Mouse (Mus musculus) kidney, postnatal 0 days (tissue): ENCODE measurements around the gene Serp2. TPM values are rescaled to one million over a fixed set of nuclear protein-coding genes. Genes with fewer than 3 reads are reported as not detected.

Experiments
- ATAC-seq: fragments of 200-750 bp; cut with Nextera tagmentation; replicated peaks from 2 replicates; pipeline ENCODE4 v1.8.0; 2017; ENCODE audit warnings: low read depth, moderate number of reproducible peaks, moderate TSS enrichment, moderate library complexity; ENCODE audit not compliant: low FRiP score
- DNase-seq: peaks from one replicate; pipeline ENCODE4 v3.0.0-alpha.2; 2016; ENCODE audit warnings: low spot score
- H3K27ac ChIP-seq: fragments of 300-500 bp; sonication (generic); 2 replicates; pipeline ENCODE4 v1.5.1; 2014; ENCODE audit warnings: mild to moderate bottlenecking
- H3K27me3 ChIP-seq: fragments of 300-500 bp; sonication (generic); 2 replicates; pipeline ENCODE4 v1.6.1; 2014; ENCODE audit warnings: low read length, mixed read lengths; ENCODE audit not compliant: insufficient read depth
- H3K36me3 ChIP-seq: fragments of 300-500 bp; sonication (generic); 2 replicates; pipeline ENCODE4 v1.6.1; 2014; ENCODE audit warnings: low read length, mixed read lengths; ENCODE audit not compliant: insufficient read depth
- H3K4me1 ChIP-seq: fragments of 300-500 bp; sonication (generic); replicated peaks from 2 replicates; pipeline ENCODE4 v1.6.1; 2014; ENCODE audit warnings: antibody characterized with exemption, low read length, mixed read lengths; ENCODE audit not compliant: insufficient read depth
- H3K4me2 ChIP-seq: fragments of 300-500 bp; sonication (generic); 2 replicates; pipeline ENCODE4 v1.6.1; 2014; ENCODE audit warnings: mild to moderate bottlenecking, low read length, moderate library complexity, mixed read lengths
- H3K4me3 ChIP-seq: fragments of 300-500 bp; sonication (generic); replicated peaks from 2 replicates; pipeline ENCODE4 v1.5.1; 2014; ENCODE audit warnings: low read depth, low read length
- H3K9ac ChIP-seq: fragments of 300-500 bp; sonication (generic); 2 replicates; pipeline ENCODE4 v1.6.1; 2014; ENCODE audit warnings: low read depth, low read length
- H3K9me3 ChIP-seq: fragments of 300-500 bp; sonication (generic); replicated peaks from 2 replicates; pipeline ENCODE4 v1.6.1; 2016; ENCODE audit warnings: low read length, inconsistent platforms, mixed read lengths
- CTCF ChIP-seq: IDR thresholded peaks from 2 replicates; pipeline ENCODE4 v1.5.1; 2016; ENCODE audit warnings: antibody characterized with exemption, low read depth, mild to moderate bottlenecking, moderate library complexity
- WGBS: fragments of 180-500 bp; shearing (Covaris S2); extraction: QIAGEN DNeasy Blood & Tissue Kit; methylation state at CpG from one replicate; pipeline ENCODE4 v1.1.7; 2014; 5-methylcytosine and 5-hydroxymethylcytosine counted together
- polyA plus RNA-seq: library from polyadenylated mRNA; unstranded; fragments of >200 nt; fragmentation: Nextera tagmentation; extraction: Ambion mirVana; gene quantifications from 2 replicates; pipeline ENCODE4 v1.2.1, GENCODE M21; 2015

Gene Serp2
- polyA plus RNA-seq, 1 experiment from 2014 or later = 13.7 TPM

- H3K4me2 ChIP-seq = no peak overlapping the region
- H3K4me3 ChIP-seq = no peak overlapping the region
- WGBS = 63% methylated on average over 2 of the region's 2 CpGs
- H3K36me3 ChIP-seq = no peaks in the 10 kb centered on the region
- no peak overlapping the region for H3K27ac ChIP-seq
- DNase-seq (no peak), ATAC-seq (no peak)
- no peak overlapping the region for H3K9ac ChIP-seq
- H3K27me3 ChIP-seq = no peaks in the 10 kb centered on the region
- peaks cover 14% of the 10 kb centered on the region for H3K4me1 ChIP-seq
- no peaks in the 10 kb centered on the region for H3K9me3 ChIP-seq
- TF ChIP-seq CTCF = no peak
These were observed 15.3 kb downstream of the Serp2 start for GRCm38 (mm10) chr14:76541341-76541740.

DNA sequence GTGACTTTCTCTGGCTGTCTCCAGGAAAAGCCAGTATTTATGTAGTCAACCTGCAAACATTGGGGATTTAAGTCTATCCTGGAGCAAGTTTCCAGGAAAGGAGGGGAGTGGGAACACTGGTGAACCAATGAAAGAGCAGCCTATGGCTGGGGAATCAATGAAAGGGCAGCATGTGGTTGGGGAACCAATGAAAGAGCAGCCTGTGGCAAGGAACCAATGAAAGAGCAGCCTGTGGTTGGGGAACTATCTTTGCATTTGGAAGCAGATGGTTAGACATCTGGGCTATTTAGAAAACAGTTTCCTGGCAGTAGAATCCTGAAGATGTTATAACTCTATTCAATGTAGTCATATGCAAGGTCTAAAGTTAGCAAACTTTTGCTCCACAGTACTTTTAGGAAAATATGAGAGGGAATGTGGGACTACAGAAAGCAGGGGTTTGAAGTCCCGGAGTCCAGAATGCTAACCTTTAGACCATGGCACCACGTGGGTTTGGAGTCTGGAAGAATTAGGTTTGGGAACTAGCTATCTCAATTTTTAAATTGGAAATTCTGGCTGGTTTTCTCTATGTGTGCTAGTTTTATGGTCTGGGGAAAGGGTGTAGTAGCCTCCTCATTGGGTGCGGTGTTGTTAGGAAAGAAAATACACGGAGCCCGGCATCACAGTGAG is 16.6 kb downstream of the Serp2 start:
- H3K9me3 ChIP-seq = no peaks in the 10 kb centered on the region
- H3K9ac ChIP-seq = no peak overlapping the region
- no peak for ATAC-seq
- peaks cover 14% of the 10 kb centered on the region for H3K4me1 ChIP-seq
- no peak for DNase-seq
- no peak overlapping the region for H3K4me2 ChIP-seq
- no peak for TF ChIP-seq CTCF
- no peak overlapping the region for H3K27ac ChIP-seq
- H3K27me3 ChIP-seq = no peaks in the 10 kb centered on the region
- no peaks in the 10 kb centered on the region for H3K36me3 ChIP-seq
- no peak overlapping the region for H3K4me3 ChIP-seq
- WGBS = 92% methylated on average over 5 of the region's 5 CpGs

DNA sequence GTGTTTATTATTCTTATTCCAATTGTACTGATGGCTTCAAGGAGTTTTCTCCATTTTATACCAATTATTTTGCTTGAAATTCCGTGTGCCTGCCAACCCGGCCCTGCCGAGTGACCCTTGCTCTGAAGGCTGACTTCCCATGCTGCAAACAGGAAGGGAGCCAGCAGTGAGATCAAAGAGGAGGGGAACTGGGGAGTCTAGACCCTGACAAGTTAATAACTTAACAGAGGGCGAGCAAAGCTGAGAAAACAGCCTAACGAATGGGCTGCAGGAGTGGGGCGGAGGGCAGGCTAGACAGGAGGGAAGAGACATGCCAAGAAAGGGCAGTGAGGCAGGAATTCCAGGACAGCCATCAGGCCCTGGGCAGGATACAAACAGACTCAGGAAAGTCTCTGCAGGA is 19.8 kb downstream of the Serp2 start:
- Histone ChIP-seq H3K9ac (no peak overlapping the region), H3K4me1 (peaks cover 21% of the 10 kb centered on the region), H3K27ac (peak overlapping the region; percentile 66), H3K4me2 (no peak overlapping the region), H3K4me3 (no peak overlapping the region), H3K9me3 (no peaks in the 10 kb centered on the region), H3K36me3 (no peaks in the 10 kb centered on the region), H3K27me3 (no peaks in the 10 kb centered on the region)
- 3% methylated on average over 6 of the region's 6 CpGs for WGBS
- DNase-seq = peak; percentile 87
- no peak for TF ChIP-seq CTCF
- peak; percentile 58 for ATAC-seq

DNA sequence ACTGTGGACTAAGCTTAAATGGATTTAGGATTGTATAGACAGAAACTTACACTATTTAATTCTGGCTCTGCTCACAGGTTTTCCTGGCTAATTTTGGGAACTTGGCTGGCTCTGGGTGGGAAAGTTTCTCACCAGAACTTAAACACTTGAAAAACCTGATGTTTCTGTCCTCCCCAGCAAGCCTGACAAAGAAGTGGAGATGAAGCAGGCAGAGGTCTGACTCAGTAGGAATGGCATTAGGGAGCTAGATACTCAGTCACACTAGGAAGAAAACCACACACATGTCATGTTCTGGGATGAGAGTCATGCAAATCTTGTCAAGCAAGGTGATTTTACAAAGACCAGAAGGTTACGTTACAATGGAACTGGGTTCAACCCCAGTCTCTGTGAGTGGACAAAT is 21.6 kb downstream of the Serp2 start:
- WGBS = 85% methylated on average over 1 of the region's 1 CpGs
- no peak overlapping the region for H3K4me3 ChIP-seq
- H3K27me3 ChIP-seq = no peaks in the 10 kb centered on the region

GRCm38 (mm10) chr14:76533170-76533815 is 23.4 kb downstream of the Serp2 start:
- no peaks in the 10 kb centered on the region for H3K27me3 ChIP-seq
- H3K27ac ChIP-seq = peak overlapping the region; percentile 79
- H3K4me2 ChIP-seq = peak overlapping the region; percentile 39
- no peaks in the 10 kb centered on the region for H3K36me3 ChIP-seq
- WGBS = 15% methylated on average over 10 of the region's 10 CpGs
- no peak overlapping the region for H3K9ac ChIP-seq
- no peak for TF ChIP-seq CTCF
- peak; percentile 71 for DNase-seq
- H3K4me1 ChIP-seq = peaks cover 29% of the 10 kb centered on the region
- H3K4me3 ChIP-seq = no peak overlapping the region
- H3K9me3 ChIP-seq = no peaks in the 10 kb centered on the region
- ATAC-seq = peak; percentile 80

More for the DNA sequence above, 21.6 kb downstream of the Serp2 start:
- H3K4me1 ChIP-seq = peaks cover 21% of the 10 kb centered on the region
- ATAC-seq (no peak), DNase-seq (no peak)
- TF ChIP-seq CTCF = no peak
- H3K36me3 ChIP-seq = no peaks in the 10 kb centered on the region
- H3K9ac ChIP-seq = no peak overlapping the region
- H3K9me3 ChIP-seq = no peaks in the 10 kb centered on the region
- H3K4me2 ChIP-seq = no peak overlapping the region
- no peak overlapping the region for H3K27ac ChIP-seq

DNA sequence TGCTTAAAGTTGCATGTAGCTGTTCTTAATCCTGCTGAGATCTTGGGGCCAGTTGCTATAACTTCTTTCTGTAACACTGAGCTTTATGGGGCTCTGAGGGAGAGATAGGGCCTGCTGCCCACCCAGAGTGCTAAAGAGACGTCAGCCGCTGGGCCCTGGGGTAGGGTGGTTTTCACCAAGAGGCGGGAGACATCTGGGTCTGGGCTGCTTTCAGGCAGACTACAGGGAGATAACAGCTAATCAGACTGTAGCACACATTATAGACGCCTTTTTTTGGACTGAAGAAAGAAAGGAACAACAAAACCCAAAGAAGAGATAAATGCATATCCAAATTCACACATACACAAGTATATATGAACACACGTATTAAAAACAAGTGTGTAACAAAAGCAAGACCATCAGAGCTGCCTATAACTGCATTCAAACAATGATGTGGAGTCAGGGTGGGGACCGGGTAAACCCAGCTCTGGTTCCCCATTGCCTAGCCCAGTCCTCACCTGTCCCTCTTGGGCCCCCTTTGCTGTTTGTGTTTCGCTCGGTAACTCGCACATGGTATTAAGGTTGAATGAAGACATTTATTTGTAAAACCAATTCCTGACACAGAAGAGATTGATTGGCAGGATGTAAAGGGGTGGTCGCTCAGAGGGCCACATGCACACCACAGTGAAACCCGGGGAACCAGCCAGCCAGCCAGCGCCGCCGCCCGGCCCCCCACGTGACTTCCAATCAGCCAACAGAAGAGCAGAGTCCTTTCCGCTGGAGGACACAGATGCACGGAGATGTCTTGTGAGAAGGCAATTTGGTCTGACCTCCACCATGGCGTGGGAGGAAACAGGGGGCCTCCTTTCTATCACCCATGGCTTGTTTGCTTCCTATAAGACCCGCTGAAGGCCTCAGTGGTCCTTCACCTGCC is 24.2 kb downstream of the Serp2 start:
- H3K9ac ChIP-seq = no peak overlapping the region
- 31% methylated on average over 20 of the region's 20 CpGs for WGBS
- no peak for TF ChIP-seq CTCF

More for the DNA sequence above, 24.2 kb downstream of the Serp2 start:
- Histone ChIP-seq H3K9me3 (no peaks in the 10 kb centered on the region), H3K4me1 (peaks cover 28% of the 10 kb centered on the region), H3K27ac (peak overlapping the region; percentile 79), H3K4me2 (peak overlapping the region; percentile 39), H3K36me3 (no peaks in the 10 kb centered on the region), H3K4me3 (no peak overlapping the region), H3K27me3 (no peaks in the 10 kb centered on the region)
- DNase-seq (peak; percentile 69), ATAC-seq (peak; percentile 79)
